Mouse (Mus musculus): ENCODE results near the gene Pde11a.

Gene Pde11a

DNA sequence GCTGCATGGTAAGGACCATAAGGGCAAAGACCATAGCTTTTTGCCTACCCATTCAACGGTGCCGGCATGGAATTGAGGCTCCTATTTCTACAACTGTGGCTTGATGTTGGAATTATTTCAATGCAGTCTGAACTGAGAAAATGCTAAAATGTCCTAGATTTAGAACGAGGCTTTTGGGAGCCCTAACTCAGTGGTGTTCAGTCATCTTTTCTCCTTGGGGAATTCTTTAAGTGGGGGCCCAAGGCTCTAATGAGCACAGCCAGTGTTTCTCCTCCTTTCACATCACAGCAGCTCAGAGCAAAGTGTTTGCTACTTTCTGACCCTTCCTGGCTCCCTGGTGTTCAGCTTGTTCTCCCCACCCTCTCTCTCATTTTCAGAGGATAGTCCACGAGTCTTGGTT lies 175.8 kb downstream of the Pde11a start:
- no peak for DNase-seq (ENCODE audit: low spot score in 2 of 2)

DNA sequence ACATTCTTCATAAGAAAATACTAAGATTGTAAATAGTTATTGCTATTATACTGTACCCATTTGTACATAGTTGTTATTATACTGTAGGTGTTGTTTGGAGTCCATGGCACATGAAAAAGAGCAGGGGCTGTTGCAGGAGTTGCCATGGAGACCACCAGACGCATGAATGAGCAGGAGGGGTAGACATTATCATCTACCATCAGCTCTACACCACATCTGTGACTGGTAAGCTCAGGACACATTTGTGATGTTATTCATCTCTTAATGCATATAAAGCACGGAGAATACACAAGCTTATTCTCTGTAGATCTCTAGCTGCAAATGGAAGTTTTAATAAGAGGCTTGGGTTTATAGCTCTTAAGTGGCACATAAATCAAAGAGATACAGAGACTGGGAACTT lies 179.6 kb downstream of the Pde11a start:
- no peak for DNase-seq (ENCODE audit: low spot score in 2 of 2)

DNA sequence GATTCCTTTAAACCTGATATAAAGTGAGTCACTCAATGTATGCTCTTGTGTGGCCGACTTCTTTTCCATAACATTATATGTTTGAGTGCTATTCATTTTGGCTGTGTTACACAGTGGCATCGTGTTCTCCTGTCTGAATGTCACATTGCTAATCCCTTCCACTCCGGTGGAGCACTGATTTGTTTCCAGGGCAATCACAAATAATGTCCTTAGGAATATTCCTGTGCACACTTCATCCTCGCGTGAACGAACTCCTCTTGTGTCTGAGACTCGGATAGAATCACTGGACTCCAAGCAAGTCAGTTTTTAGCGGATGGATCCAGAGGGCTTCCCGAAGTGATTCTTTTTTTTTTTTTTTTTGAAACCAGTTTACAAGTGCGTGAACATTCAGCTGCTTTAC lies 197.4 kb downstream of the Pde11a start:
- DNase-seq (ENCODE audit: low spot score in 2 of 2), result no peak

DNA sequence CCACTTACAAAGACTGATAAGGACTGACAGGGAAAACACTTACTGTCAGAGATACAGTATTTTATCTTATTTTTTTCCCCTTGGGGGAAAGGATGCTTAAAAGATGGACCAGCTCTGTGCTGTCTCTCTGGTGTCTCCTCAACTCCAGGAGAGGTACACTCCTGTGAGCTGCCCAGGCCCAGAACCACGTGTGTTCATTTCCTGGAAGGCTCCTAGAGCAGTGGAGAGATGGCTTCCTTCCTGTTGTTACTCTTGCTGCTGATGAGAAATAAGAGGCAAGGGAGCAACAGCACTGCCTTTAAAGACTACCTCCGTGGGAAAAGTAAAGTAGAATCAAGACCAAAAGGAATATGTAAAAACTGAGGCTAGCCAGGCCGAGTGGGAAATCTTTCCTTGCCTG lies 205.6 kb downstream of the Pde11a start:
- no peak for DNase-seq (ENCODE audit: low spot score in 2 of 2)

DNA sequence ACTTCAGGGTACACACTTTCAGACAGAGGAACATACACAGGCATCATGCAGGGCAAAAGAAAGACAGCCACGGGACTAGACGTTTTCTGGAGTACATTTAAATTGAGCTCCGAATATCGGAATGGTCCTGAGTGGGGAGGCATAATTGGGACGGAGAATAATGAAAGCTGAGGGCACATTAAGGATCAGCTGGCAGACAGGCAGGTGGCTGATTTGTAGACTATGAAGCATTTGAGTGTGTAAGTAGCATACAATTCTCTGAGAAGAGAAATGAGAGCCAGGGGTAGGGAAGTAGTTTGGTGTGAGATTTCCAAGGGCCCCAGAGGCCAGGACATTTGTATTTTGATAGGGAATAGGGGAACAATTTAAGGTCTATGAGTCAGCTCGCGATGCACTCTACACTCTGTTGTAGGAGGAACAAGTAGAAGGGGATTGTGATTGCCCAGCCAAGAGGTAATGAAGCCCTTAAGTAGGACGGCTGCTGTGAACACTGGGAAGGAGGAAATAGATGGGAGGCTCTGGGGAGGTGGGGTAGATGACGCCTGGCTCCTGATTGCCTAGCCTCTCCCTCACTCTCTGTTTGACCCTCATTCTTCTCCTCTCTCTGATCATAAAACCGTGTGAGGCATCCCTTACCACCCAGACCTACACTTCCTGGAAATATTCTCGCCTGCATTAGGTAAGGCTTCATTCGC lies 208.5 kb downstream of the Pde11a start:
- no peak for DNase-seq (ENCODE audit: low spot score in 2 of 2)

DNA sequence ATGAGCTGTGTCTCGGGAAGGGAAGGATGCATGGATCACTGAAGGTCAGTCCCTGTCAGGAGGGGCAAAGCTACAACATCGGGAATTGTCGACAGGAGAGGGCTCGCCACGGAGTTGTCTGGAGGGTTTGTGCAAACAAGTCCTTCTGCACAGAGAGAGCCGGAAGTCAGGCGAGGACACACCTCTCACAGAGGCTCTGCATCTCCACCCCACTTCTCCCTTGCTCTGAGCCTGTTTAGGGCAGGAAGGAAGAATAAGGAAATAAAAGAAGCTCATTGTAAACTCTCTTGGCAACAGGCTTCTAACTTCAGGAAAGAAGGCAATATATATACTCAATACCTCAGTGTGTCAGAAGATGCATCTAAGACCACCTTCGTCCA lies 209.5 kb downstream of the Pde11a start:
- DNase-seq (ENCODE audit: low spot score in 2 of 2), result no peak

DNA sequence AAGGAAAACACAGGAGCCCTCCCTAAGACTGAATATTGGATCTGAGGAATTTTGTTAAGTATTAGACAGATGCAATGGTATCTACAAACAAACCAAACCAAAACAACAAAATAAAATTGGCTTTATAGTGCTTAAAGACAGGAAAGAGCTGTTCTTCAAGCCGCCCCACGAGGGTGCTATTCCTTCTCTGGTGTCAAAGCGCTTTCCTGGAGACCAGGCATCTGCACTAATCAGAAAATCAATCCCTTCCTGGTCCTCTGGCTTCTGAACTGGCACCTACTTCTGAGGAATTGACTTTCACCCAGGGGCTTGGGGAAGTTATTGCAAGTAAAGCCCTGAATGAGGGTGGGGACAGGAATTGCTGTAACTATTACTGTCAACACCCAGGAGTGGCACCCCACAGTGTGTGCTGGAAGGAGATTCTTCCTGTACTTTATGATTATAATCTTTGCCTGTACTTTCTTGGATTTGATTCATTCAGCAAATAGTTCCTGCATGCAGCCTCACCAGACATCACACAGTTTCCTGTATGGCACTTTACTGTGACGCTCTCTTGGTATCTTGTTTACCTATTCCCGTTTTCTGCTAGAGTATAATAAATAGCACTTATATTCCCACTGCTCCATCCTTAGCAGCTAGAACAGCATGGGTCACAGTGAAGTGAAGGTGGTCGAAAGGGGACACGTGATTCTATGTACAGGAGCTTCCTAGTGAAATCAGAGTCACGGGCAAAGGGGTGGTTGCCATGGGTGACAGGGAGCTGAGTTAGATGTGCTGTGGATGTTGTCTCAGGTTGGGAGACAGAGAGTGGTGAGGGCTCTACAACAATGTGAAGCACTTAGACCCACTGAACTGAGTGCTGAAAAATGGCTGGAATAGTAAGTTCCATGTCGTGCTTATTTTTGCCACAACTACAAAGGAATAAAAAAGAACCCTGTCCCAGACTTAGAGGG lies 210.2 kb downstream of the Pde11a start:
- no peak for DNase-seq (ENCODE audit: low spot score in 2 of 2)

DNA sequence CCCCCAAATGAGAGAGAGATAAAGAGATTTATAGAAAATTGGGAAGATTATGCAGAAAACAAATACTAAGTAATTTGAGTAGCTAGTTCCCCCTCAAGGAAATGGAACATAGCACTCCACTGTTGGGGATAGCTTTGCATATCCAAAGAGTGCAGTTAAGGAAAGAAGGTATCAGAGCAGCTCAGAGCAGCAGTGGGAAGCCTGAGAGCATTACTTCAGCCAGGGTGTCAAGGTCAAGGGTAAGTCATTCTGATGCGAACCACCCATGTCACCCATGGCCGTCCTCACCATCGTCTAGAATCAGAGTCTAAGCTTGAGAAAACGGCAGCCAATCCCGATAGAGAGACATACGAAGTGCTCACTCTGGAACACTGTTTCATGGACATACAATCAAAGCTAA lies 211.9 kb downstream of the Pde11a start:
- no peak for DNase-seq (ENCODE audit: low spot score in 2 of 2)

DNA sequence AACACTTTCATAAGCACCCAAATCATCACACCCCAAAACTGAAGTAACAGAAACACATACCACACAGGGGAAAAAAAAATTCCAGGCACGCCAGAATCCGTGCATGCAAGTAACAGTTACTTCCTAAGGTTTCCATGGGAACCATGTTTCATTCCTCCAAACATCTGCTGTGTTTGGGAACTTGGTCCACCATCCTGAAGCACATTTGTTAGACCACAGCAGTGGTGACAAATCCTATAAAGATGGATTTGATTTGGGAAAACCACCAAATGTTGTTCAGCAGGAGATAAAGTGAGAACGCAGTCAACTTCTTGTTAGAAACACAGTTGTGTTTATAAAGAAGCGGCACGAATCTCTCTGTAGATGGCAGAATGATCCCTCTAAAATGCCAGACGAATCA lies 213.8 kb downstream of the Pde11a start:
- no peak for DNase-seq (ENCODE audit: low spot score in 2 of 2)

DNA sequence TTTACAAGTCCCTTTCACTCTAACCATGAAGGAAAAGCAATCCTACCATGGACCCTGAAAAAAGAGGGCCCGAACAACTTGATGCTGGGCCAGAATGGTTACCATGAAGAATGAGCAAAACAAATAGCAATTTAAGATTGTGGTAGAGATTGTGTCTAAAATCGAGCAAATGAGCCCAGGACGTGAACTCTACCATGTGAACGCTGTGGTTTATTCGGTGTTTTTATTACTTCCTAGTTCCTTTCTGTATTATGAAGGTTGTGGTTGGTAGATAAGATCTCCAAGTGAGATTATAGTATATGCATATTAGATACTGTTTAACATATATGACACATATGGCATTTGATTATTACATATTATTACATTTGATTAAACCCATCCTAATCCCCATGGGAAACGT lies 216.4 kb downstream of the Pde11a start:
- DNase-seq (ENCODE audit: low spot score in 2 of 2), result no peak

DNA sequence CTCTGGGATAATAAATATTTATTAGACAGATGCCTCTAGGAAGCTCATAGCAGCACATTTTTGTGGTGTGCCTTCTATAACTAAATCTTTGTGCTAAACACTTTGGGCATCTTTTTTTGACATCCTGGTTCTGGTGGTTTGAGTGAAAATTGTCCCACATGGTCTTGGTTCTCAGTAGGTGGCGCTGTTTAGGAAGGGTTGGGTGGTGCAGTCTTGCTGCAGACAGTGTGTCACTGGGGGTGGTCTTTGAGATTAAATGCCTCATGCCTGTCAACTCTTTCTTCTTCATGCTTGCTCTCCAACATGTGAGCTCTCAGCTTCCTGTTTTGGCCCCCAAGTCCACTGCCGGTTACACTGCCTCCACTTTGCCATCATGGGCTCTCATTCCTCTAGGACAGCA lies 218.7 kb downstream of the Pde11a start:
- DNase-seq (ENCODE audit: low spot score in 2 of 2), result no peak

DNA sequence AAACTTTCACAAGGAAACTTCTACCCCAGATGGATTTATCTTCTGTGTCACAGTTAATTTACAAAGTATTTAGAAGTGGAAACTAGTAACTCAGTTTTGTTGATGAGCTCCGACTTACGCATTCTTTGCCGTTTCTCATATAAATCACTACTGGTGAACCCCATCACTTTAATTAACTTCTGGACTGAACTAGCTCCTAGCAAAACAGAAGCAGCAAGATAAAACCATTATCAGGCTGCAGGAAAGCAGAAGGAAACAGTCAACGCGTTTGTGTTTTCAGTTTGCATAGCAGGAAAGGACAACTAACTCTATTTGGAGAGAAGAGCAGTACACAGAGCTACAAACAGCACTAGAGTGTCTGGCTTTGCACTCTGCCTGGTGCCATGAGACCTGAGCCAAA lies 220.1 kb downstream of the Pde11a start:
- DNase-seq (ENCODE audit: low spot score in 2 of 2), result no peak

DNA sequence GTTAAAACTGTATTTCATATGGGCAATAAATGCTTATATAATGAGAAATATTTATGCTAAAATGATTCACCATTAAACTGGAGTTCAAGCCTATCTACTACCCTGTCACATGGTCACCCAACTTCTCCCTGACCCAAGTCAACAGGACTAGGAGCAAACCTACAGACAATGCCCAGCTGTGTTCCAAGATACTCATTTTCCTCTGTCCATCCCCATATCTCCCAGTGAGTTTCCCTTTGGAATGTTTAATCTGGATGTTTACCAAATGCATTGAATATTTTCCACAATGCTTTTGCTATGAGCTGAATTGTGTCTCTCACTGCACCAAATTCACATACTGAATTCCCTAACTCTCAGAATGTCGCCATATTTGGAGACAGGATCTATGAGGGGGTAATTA lies 221.4 kb downstream of the Pde11a start:
- DNase-seq (ENCODE audit: low spot score in 2 of 2), result no peak

DNA sequence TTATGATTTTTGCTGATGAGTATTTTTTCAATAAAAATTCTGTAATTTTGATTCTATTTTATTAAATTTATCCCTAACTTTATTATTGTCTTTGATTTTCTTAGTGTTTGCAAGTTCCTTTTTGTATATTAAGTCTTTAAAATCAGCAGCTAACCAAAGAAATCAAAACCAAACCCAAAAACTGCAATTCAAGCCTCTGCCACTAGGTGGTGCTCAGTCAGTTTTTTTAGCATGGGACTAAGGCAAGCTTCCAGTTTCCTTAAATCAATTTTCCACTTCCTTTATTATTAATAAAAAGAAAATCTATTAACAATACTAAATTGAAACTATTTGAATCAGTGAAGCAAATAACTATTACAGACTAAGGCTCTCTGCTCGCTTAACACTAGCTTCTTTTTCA lies 222.9 kb downstream of the Pde11a start:
- peak; percentile 27 to 70 for DNase-seq (ENCODE audit: low spot score in 2 of 2)

DNA sequence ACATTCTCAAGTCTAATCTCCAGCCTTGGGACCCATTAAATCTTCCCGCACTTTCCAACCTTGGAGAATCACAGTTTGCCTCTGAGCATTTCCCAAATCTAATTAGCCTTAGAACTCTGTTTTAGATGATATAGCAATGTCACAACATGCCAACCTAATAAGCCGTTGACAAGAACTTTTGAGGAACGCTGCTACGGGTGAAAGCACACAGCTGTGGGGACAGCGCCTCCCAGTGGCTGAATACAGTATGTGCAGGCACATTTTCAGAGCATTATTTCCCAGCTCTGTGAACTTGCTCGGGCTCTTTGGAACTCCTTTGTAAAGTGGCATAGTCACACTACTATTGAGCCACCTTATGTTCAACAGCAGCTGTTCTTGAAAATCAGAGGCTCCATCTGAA lies 223.8 kb downstream of the Pde11a start:
- peak; percentile 28 to 70 for DNase-seq (ENCODE audit: low spot score in 2 of 2)

DNA sequence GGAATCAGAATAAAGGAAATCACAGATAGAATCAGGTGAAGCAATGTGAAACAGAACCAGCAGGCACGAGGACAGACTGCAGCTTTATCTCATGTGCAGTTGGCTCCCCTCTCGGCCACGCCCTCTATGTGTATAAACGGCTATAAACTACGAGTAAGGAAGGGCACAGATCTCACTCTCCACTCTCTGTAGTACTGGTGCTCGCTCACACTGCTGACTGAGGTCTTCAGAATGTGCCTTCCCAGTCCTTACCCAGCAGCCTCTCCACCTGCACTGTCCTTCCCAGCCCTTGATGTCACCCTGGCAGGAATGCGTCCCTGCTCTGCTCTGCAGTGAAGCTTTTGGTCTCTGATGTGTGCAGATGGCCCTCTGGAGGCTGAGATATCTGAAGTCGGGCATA lies 228.9 kb downstream of the Pde11a start:
- DNase-seq (ENCODE audit: low spot score in 2 of 2), result no peak

DNA sequence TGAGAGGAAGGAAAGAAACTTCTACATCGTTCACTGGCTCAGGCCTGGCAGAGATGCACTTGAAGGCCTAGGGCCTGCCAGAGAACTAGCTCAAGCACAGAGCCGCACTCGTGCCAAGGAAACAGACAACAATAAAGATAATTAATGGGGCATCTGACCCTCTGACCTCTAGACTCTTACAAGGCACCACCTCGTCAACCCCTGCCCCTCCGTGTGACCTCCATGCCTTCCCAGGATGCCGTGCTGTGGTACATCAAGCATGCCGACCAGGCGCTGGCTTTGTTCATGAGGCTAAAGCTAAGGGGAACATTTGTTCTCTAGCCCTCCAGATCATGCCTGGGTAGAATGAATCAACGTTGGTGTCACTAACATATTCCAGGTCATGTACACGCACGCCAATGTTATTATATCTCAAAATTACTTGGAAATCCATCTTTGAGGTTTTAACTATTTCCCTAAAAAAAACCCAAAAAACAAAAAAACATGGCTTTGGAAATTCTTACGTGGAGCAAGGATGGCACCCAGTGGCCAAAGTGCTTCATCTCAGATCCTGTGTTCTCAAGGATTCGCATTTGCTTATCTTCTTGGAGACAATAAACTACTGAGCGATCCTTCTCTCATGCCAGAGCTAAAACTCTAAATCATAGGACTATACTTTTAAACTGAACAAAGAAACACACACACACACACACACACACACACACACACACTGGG lies 236.5 kb downstream of the Pde11a start:
- DNase-seq (ENCODE audit: low spot score in 2 of 2), result no peak

DNA sequence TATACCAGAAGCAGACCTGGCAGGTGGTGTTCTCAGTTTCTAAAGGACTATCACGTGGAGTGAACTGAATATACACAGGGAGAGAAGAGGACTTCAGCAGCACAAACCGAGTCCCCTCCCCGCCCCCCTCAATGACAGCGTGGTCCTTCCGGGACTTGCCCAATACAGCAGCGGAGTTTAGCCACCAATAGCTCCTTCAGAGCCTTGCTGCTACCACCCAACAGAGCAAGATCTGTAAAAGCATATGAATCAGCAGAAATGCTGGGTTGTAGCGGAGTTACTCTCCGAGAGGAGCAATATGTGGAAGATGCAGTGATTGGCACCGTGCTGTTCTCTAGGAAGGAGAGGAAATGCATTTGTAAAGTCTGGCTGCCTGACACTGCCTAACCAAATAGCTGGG lies 238.0 kb downstream of the Pde11a start:
- no peak for DNase-seq (ENCODE audit: low spot score in 2 of 2)

DNA sequence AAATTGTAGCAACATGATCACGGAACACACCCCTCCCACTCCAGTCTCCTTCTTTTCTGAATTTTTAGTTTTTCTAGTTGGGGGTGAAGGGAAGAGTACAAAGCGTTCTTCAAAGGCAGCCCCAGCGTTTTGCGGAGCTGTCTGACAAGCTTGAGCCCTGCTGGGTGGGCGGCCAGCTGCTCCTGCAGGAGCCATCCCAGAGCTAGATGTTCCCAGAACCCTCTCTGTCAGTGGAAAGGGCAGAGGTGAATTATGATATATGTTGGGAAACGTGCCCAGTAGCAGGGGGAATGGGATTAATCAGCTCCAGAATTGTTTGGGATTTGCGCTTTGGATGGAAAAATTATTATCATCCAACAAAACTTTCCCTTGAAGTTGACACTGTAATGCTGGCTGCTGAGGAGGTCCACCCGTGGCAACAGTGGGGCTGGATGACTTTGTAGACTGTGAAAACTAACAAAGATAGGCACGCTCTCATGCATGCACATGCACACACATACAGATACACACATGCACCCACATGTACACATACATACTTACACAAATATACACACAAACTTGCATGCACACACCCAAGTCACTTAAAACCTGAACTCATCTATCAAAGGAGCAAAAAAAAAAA lies 238.7 kb downstream of the Pde11a start:
- no peak for DNase-seq (ENCODE audit: low spot score in 2 of 2)

DNA sequence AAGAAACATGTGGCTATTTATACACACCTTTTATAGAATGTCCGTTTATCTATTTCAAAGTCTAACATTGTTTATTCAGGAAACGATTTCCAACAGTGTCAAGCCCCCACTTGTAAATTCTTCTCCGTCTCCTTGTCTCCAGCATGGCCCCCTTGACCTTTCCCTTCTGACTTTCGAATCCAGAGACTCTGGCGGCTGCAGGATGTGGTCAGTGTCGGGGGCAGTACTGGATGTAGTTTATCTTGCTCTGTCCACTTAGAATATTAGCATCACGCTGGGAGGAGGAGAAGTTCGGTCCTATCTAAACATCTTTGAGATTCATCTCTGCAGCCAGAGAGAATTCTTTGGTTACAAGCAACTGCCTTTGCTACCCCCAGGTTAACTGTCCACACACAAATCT lies 240.2 kb downstream of the Pde11a start:
- no peak for DNase-seq (ENCODE audit: low spot score in 2 of 2)

DNA sequence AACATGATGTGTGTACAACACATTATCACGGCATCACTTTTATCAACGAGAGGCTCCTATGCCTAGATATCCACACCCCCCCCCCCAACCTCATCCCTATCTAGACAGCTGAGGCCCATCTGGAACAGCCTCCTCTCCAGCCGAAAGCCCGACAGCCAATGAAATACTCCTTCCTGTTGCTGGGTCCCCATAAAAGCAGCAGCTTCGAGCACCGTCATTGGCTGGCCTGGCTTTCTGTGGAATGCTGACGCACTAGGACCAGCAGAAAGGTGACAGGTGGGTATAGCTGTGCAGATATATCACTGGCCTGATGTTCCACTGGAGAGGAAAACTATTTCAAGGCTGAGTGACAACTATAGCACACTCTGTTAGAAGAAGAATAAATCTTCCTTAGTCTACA lies 240.7 kb downstream of the Pde11a start:
- no peak for DNase-seq (ENCODE audit: low spot score in 2 of 2)

DNA sequence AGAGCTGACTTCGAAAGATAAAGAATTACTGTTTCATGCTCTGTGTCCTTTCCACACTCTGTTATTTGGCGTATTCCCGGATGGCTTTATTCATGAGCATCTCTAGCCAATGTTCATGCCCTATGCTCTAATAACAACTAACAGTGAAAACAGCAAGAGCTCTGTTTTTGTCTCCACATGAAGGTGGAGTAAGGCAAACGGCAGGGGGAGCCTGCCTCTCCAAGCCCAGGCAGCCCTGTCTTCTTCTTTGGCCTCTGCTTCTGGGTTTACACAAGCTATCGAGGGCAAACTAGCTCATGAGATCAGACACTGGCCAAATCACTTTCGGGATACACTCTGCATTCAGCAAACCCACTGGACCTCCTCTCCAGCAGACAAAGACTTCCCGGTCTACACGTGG lies 241.3 kb downstream of the Pde11a start:
- no peak for DNase-seq (ENCODE audit: low spot score in 2 of 2)

All from spleen, postnatal 4 days (tissue).